In genomic region chr11:52258711-52259110, GRCm38 (mm10) we compare ENCODE assay signal across 23 mouse cellular contexts. TPM values are rescaled to one million over a fixed set of nuclear protein-coding genes. Genes with fewer than 3 reads are reported as not detected.
A peak's percentile ranks its signal among the peaks of the same experiment; 100 is the strongest.
DNase-seq lines count a peak whose midpoint lies in the region; TF ChIP-seq lines count a peak whose summit lies in the region.
"Had no signal": no experiment of that assay in that cellular context is flagged by ENCODE, and none has a peak within 500 bp of the region (broad histone marks: within the 10 kb centered on the region; RNA-seq: fewer than 3 reads in every experiment).

No protein-coding gene starts in this region.

- WGBS in thymus, adult 2 months, result 58% methylated on average over 5 of the region's 5 CpGs

- TF ChIP-seq CTCF in thymus, adult 2 months (IDR thresholded peaks at IDR 0.05; ENCODE audit: borderline replicate concordance, control insufficient read depth, extremely low read depth, insufficient read depth, low read length, poor library complexity), result no peak

- TF ChIP-seq POLR2A in thymus, adult 2 months (IDR thresholded peaks at IDR 0.05; ENCODE audit: control insufficient read depth, extremely low read depth, insufficient read depth, low read length, poor library complexity), result no peak

- peak; percentile 70 for DNase-seq in heart, adult 11 months
- DNase-seq in heart, adult 18-20 months, result no peak
- DNase-seq in CD8-positive naive resting alpha-beta T cell, adult 2 months (ENCODE audit: low read depth in 2 of 2, low spot score in 2 of 2), result peak; percentile 2 to 5
- DNase-seq in thymus, adult 2 months, result peak; percentile 31
- peak; percentile 49 for DNase-seq in thymus, postnatal 25 days
- DNase-seq in adrenal gland, postnatal 36 days, result no peak
- no peak for DNase-seq in urinary bladder, adult 18-20 months (ENCODE audit: low spot score in 2 of 2)
- DNase-seq: cerebellum, adult 11-12 months; cerebellum, adult 9-10 months; cerebellum, postnatal 25 days; gastrocnemius, adult 2 months; heart, postnatal 14 days had no signal

- H3K27me3 ChIP-seq in thymus, adult 2 months (ENCODE audit: control insufficient read depth, insufficient read depth, low read length), result no peaks in the 10 kb centered on the region
- H3K27me3 ChIP-seq: embryonic facial prominence, embryonic 12.5 days; heart, embryonic 15.5 days had no signal

- H3K4me3 ChIP-seq in thymus, adult 2 months (ENCODE audit: control insufficient read depth, insufficient read depth, low read length), result no peak overlapping the region
- H3K4me3 ChIP-seq: embryonic facial prominence, embryonic 12.5 days; gastrocnemius, adult 2 months; heart, adult 2 months; heart, embryonic 15.5 days had no signal

- peak overlapping the region; percentile 26; the same call in 1 of the 2 replicates for H3K27ac ChIP-seq in thymus, adult 2 months (ENCODE audit: control insufficient read depth, insufficient read depth, low read length)
- H3K27ac ChIP-seq: embryonic facial prominence, embryonic 12.5 days; gastrocnemius, adult 2 months; heart, adult 2 months; heart, embryonic 15.5 days; hindbrain, embryonic 14.5 days had no signal

- H3K36me3 ChIP-seq in thymus, adult 2 months (ENCODE audit: control insufficient read depth, insufficient read depth, low read length), result peaks cover 100% of the 10 kb centered on the region
- H3K36me3 ChIP-seq: heart, embryonic 15.5 days had no signal

- peaks cover 53% of the 10 kb centered on the region for H3K4me1 ChIP-seq in thymus, adult 2 months (replicated peaks; ENCODE audit: control insufficient read depth, insufficient read depth, low read length)

RNA-seq across cellular contexts. Expression of gene Tcf7, which starts 24.1 kb away (rescaled TPM):
- total RNA-seq in heart, adult 18-20 months (2021), result 1 to 10 TPM in 1 of 2 experiments, under 1 TPM in 1; 0.55 to 6.6 TPM
- polyA plus RNA-seq in thymus, adult 2 months (2012; rRNA removed), result 2,910 and 3,273 TPM in 2 replicates
- total RNA-seq in adrenal gland, postnatal 36 days (2021), result 10 to 100 TPM; 36.8 to 50.1 TPM

RNA-seq across cellular contexts. Expression of gene Skp1a, which starts 26.9 kb away (rescaled TPM):
- total RNA-seq in heart, adult 18-20 months (2021), result 100 to 1,000 TPM; 266 to 277 TPM
- polyA plus RNA-seq in thymus, adult 2 months (2012; rRNA removed), result 35.1 and 35.9 TPM in 2 replicates
- total RNA-seq in adrenal gland, postnatal 36 days (2021), result 100 to 1,000 TPM; 529 to 536 TPM

RNA-seq across cellular contexts. Expression of gene Olfr1371, which starts 44.9 kb away (rescaled TPM):
- total RNA-seq in heart, adult 18-20 months (2021), result not detected
- polyA plus RNA-seq in thymus, adult 2 months (2012; rRNA removed), result 0.15 TPM in 1 of 2 replicates, not detected in the other
- total RNA-seq in adrenal gland, postnatal 36 days (2021), result not detected
- total RNA-seq: adrenal gland, postnatal 10 days; gastrocnemius, adult 2 months; gastrocnemius, postnatal 36 days; heart, adult 2 months; heart, postnatal 14 days; hematopoietic stem cell, adult 5-6 weeks; MEL had no signal
- polyA plus RNA-seq: cortical plate, adult 2 months; embryonic facial prominence, embryonic 12.5 days; forebrain, embryonic 14.5 days; heart, adult 2 months; heart, embryonic 11.5 days; heart, embryonic 15.5 days; hindbrain, embryonic 14.5 days had no signal

Comparison
In these comparisons a context has a peak if more than half of its experiments do, and no peak if none do; other contexts are left out.
1. DNase-seq: peak in heart, adult 11 months (single experiment), CD8-positive naive resting alpha-beta T cell, adult 2 months (2 of 2), thymus, adult 2 months (single experiment) and thymus, postnatal 25 days (single experiment); none in heart, adult 18-20 months (0 of 2), adrenal gland, postnatal 36 days (0 of 2) and urinary bladder, adult 18-20 months (0 of 2).
2. RNA of gene Tcf7, which starts 24.1 kb away (total RNA-seq): 36.8 to 50.1 TPM in adrenal gland, postnatal 36 days; 0.55 to 6.6 TPM in heart, adult 18-20 months; every median in the first group is over 4 times any median in the second.